Mouse (Mus musculus) hindbrain, embryonic 11.5 days (tissue): ENCODE data around the gene Zbtb20. TPM values are rescaled to one million over a fixed set of nuclear protein-coding genes. Genes with fewer than 3 reads are reported as not detected.

Experiments used
- ATAC-seq: fragments of 200-750 bp; cut with Nextera tagmentation; 2 replicates; pipeline ENCODE4 v1.8.0; 2017; ENCODE audit warnings: mild to moderate bottlenecking, moderate TSS enrichment, moderate library complexity; ENCODE audit not compliant: low FRiP score
- DNase-seq: peaks from one replicate; pipeline ENCODE4 v3.0.0-alpha.2; 2015; ENCODE audit warnings: low spot score
- H3K27ac ChIP-seq: fragments of 300-500 bp; sonication (generic); 2 replicates; pipeline ENCODE4 v1.5.1; 2014; ENCODE audit warnings: mild to moderate bottlenecking, low read depth, low read length
- H3K27me3 ChIP-seq: fragments of 300-500 bp; sonication (generic); 2 replicates; pipeline ENCODE4 v1.6.1; 2014; ENCODE audit warnings: mild to moderate bottlenecking, low read length, moderate library complexity, mixed read lengths; ENCODE audit not compliant: control insufficient read depth, insufficient read depth
- H3K36me3 ChIP-seq: fragments of 300-500 bp; sonication (generic); 2 replicates; pipeline ENCODE4 v1.6.1; 2014; ENCODE audit warnings: mild to moderate bottlenecking, low read length, moderate library complexity, mixed read lengths; ENCODE audit not compliant: control insufficient read depth, insufficient read depth
- H3K4me1 ChIP-seq: fragments of 300-500 bp; sonication (generic); replicated peaks from 2 replicates; pipeline ENCODE4 v1.6.1; 2014; ENCODE audit warnings: low read length, mixed read lengths; ENCODE audit not compliant: control insufficient read depth, insufficient read depth
- H3K4me2 ChIP-seq: fragments of 300-500 bp; sonication (generic); replicated peaks from 2 replicates; pipeline ENCODE4 v1.6.1; 2014; ENCODE audit warnings: mild to moderate bottlenecking, low read depth, low read length
- H3K4me3 ChIP-seq: fragments of 300-500 bp; sonication (generic); 2 replicates; pipeline ENCODE4 v1.5.1; 2014; ENCODE audit warnings: low read depth, low read length
- H3K9ac ChIP-seq: fragments of 300-500 bp; sonication (generic); 2 replicates; pipeline ENCODE4 v1.6.1; 2014; ENCODE audit warnings: low read depth, low read length
- H3K9me3 ChIP-seq: fragments of 300-500 bp; sonication (generic); 2 replicates; pipeline ENCODE4 v1.6.1; 2016; ENCODE audit warnings: low read length; ENCODE audit not compliant: control insufficient read depth
- WGBS: fragments of 180-500 bp; shearing (Covaris S2); extraction: QIAGEN DNeasy Blood & Tissue Kit; methylation state at CpG from one replicate; pipeline ENCODE4 v1.1.7; 2014; 5-methylcytosine and 5-hydroxymethylcytosine counted together
- polyA plus RNA-seq: library from polyadenylated mRNA; unstranded; fragments of >200 nt; fragmentation: Nextera tagmentation; extraction: Ambion mirVana; gene quantifications from 2 replicates; pipeline ENCODE4 v1.2.1, GENCODE M21; 2014

The Zbtb20 gene
- polyA plus RNA-seq, 1 experiment from 2014 or later = 64.1 TPM

DNA sequence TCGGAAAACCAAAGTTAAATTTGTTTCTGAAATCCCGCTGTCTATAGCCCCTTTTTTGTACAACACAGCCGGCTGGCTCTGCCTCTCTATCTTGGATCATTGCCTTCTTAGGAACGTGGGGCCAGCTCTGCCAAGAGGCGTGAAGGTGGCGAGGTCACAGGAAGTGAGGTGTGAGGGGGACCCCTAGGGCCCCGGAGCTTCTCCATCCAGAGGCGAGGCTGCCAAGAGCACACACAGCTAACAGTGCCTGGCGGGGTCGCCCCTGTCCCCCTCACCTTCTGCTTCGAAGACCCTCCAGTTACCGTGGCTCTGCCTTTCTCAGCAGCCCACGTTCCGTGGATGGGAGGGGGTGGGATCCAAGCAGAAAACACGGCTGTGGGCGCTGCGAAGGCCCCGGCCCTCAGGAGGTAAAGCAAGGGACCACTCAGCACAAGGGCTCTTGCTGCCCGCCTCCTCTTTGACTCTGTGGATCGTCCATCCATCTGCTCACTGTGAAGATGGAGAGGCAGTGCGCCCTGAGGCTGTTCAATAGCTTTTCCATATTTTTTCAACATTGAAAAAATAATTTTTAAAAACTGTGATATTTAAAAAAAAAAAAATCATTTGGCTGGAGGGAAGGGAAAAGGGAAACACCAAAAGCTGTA, 762.8 kb downstream of the Zbtb20 start:
- H3K36me3 ChIP-seq = no peaks in the 10 kb centered on the region
- H3K4me1 ChIP-seq = no peaks in the 10 kb centered on the region
- no peak overlapping the region for H3K9ac ChIP-seq
- no peaks in the 10 kb centered on the region for H3K27me3 ChIP-seq
- H3K4me2 ChIP-seq = no peak overlapping the region
- H3K27ac ChIP-seq = no peak overlapping the region
- DNase-seq (no peak), ATAC-seq (no peak)
- 82% methylated on average over 21 of the region's 21 CpGs for WGBS
- no peaks in the 10 kb centered on the region for H3K9me3 ChIP-seq
- no peak overlapping the region for H3K4me3 ChIP-seq

DNA sequence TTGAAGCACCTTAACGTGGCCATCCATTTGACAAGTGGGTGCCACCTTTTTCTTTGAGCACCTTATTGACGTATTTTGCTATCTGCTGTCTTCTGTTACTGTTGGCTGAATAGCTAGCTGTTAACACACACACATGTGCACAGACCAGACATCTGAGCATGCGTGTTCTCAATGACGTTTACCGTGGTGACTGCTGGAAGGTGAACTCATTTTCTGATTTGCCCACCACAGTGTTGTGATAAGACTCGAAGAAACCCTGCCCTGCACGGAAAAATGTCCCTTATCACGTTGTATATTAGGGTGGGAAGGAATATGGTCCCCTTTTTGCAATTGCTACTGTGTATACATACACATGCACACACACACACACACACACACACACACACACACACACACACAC, 765.5 kb downstream of the Zbtb20 start:
- Histone ChIP-seq H3K9me3 (no peaks in the 10 kb centered on the region), H3K27me3 (no peaks in the 10 kb centered on the region), H3K27ac (no peak overlapping the region), H3K9ac (no peak overlapping the region), H3K36me3 (no peaks in the 10 kb centered on the region), H3K4me2 (no peak overlapping the region), H3K4me3 (no peak overlapping the region), H3K4me1 (no peaks in the 10 kb centered on the region)
- no peak for ATAC-seq
- 88% methylated on average over 8 of the region's 8 CpGs for WGBS
- no peak for DNase-seq

GRCm38 (mm10) chr16:43645879-43646278, 770.2 kb downstream of the Zbtb20 start:
- Histone ChIP-seq H3K4me1 (no peaks in the 10 kb centered on the region), H3K4me2 (no peak overlapping the region), H3K4me3 (no peak overlapping the region), H3K36me3 (no peaks in the 10 kb centered on the region), H3K27ac (no peak overlapping the region), H3K27me3 (no peaks in the 10 kb centered on the region), H3K9me3 (no peaks in the 10 kb centered on the region), H3K9ac (no peak overlapping the region)
- DNase-seq (no peak), ATAC-seq (no peak)
- 84% methylated on average over 4 of the region's 4 CpGs for WGBS

- Histone ChIP-seq H3K27me3 (no peaks in the 10 kb centered on the region), H3K36me3 (no peaks in the 10 kb centered on the region), H3K9me3 (no peaks in the 10 kb centered on the region), H3K4me2 (no peak overlapping the region), H3K27ac (no peak overlapping the region), H3K9ac (no peak overlapping the region), H3K4me1 (no peaks in the 10 kb centered on the region), H3K4me3 (no peak overlapping the region)
- ATAC-seq (no peak), DNase-seq (no peak)
- 89% methylated on average over 3 of the region's 3 CpGs for WGBS
Measured at GRCm38 (mm10) chr16:43646943-43647342, 771.3 kb downstream of the Zbtb20 start.

- Histone ChIP-seq H3K4me3 (no peak overlapping the region), H3K9me3 (no peaks in the 10 kb centered on the region), H3K9ac (no peak overlapping the region), H3K4me1 (no peaks in the 10 kb centered on the region), H3K36me3 (no peaks in the 10 kb centered on the region), H3K27ac (no peak overlapping the region), H3K4me2 (no peak overlapping the region), H3K27me3 (no peaks in the 10 kb centered on the region)
- DNase-seq (no peak), ATAC-seq (no peak)
- WGBS = 100% methylated on average over 1 of the region's 1 CpGs
Measured at GRCm38 (mm10) chr16:43647641-43648040, 772.0 kb downstream of the Zbtb20 start.

DNA sequence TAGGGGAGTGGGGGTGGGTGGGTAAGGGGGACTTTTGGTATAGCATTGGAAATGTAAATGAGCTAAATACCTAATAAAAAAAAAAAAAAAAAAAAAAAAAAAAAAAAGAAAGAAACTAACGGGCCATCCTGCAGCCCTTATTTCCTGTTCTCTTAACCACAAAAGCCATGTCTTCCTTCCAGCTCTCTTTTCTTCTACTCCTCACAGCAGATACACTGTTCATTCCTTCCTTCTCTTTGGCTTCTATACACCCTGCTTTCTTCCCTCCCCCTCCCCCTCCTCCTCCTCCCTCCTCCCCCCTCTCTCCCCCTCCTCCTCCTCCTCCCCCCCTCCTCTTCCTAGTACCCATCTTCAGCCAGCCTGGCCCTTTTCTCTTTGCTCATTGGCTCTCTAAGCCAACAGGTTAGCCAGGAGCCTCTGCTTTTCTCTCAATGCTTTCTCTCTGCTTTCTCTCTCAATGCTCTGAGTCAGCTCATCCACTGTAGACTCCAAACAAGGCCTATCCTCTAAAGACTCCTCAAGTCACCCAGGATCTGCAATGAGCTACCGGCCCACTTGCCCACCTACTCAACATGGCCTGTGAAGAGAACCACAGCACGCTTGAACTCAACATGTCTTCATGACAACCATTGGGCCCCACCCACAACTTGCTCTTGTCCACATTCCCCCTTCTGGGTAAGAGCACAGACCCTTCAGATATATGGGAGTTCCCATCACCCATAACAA, 774.8 kb downstream of the Zbtb20 start:
- H3K9me3 ChIP-seq = no peaks in the 10 kb centered on the region
- no peak overlapping the region for H3K4me2 ChIP-seq
- no peak overlapping the region for H3K9ac ChIP-seq
- H3K27me3 ChIP-seq = no peaks in the 10 kb centered on the region
- DNase-seq (no peak), ATAC-seq (no peak)
- H3K27ac ChIP-seq = no peak overlapping the region
- no peak overlapping the region for H3K4me3 ChIP-seq
- WGBS = 90% methylated on average over 2 of the region's 3 CpGs
- no peaks in the 10 kb centered on the region for H3K36me3 ChIP-seq
- no peaks in the 10 kb centered on the region for H3K4me1 ChIP-seq

DNA sequence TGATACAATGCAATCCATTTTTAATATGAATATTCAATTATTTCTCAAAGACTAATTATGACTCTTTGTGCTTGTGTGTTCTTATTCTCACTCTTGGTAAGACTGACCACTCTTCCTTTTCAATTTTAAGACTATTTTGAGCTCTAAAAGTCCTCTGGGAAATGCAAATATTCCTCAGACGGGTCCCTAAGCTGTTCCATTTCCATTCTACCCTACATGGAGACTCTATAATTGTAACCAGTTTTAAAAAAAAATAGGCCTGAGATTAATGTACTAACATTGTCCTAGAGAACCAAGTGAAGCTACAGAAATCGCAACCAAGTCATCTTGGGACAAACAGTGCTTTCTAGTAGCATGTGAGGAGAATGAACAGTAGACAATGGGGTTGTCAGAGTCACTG, 777.6 kb downstream of the Zbtb20 start:
- Histone ChIP-seq H3K9ac (no peak overlapping the region), H3K4me1 (no peaks in the 10 kb centered on the region), H3K27me3 (no peaks in the 10 kb centered on the region), H3K36me3 (no peaks in the 10 kb centered on the region), H3K4me3 (no peak overlapping the region), H3K9me3 (no peaks in the 10 kb centered on the region), H3K27ac (no peak overlapping the region), H3K4me2 (no peak overlapping the region)
- 87% methylated on average over 2 of the region's 2 CpGs for WGBS
- no peak for ATAC-seq
- no peak for DNase-seq

DNA sequence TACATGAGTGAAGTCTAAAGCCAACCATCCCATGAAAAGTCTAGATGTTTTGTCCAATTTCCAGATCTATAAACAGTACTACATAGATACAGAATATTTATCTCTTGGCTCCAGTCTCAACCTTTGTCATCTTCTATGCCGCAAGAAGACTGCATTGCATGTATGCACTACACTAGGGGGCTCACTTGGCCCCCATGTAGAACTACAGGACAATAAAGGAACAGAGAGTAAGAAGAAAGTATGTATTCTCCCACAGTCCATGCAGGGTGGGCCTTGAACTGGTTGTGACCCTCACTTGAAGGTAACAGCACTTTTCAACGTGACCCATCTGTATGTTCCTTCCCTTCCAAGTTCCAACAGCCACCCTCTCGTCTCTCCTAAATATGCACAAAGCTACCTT, 778.6 kb downstream of the Zbtb20 start:
- H3K27ac ChIP-seq = no peak overlapping the region
- no peaks in the 10 kb centered on the region for H3K36me3 ChIP-seq
- no peaks in the 10 kb centered on the region for H3K4me1 ChIP-seq
- H3K4me3 ChIP-seq = no peak overlapping the region
- no peak overlapping the region for H3K4me2 ChIP-seq
- no peaks in the 10 kb centered on the region for H3K9me3 ChIP-seq
- ATAC-seq = no peak
- no peak for DNase-seq
- no peaks in the 10 kb centered on the region for H3K27me3 ChIP-seq
- H3K9ac ChIP-seq = no peak overlapping the region
- 84% methylated on average over 3 of the region's 3 CpGs for WGBS

DNA sequence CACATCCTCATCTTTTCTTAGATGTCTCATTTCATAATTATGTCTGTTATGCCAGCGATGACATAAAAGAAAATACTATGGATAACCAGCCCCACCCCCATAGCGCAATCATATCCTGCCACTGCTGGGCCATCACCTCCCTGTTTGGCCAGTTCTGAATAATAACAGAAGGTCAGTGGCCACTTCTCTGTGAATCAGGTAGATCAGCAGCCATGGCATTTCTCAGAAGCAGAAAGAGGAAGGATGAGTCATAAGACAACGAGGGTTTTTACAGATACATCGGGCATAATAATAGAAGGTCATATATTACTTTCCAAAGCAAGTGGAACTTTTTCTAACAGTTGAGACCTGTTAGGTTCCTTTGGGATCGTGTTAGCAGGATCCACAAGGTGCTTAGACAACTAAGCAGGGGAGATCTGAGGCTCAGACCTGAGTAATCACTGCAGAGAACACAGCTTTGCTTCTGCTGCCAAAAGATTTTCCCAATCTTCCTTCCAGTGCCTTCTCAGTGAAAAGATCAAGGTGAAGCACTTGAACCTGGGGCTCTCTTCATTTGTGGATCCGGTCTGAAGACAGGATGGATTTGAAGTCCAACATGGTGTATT, 779.6 kb downstream of the Zbtb20 start:
- DNase-seq = no peak
- Histone ChIP-seq H3K9ac (no peak overlapping the region), H3K4me3 (no peak overlapping the region), H3K4me1 (no peaks in the 10 kb centered on the region), H3K27me3 (no peaks in the 10 kb centered on the region), H3K4me2 (no peak overlapping the region), H3K9me3 (no peaks in the 10 kb centered on the region), H3K27ac (no peak overlapping the region), H3K36me3 (no peaks in the 10 kb centered on the region)
- 87% methylated on average over 6 of the region's 6 CpGs for WGBS
- no peak for ATAC-seq
